Mouse (Mus musculus) heart, embryonic 15.5 days (tissue): ENCODE data around the gene Cnpy4. TPM values are rescaled to one million over a fixed set of nuclear protein-coding genes. Genes with fewer than 3 reads are reported as not detected.

Source experiments
- ATAC-seq: fragments of 200-750 bp; cut with Nextera tagmentation; replicated peaks from 2 replicates; pipeline ENCODE4 v1.8.0; 2017; ENCODE audit warnings: low read depth, moderate TSS enrichment; ENCODE audit not compliant: insufficient number of reproducible peaks, insufficient read depth, low FRiP score
- H3K27ac ChIP-seq: fragments of 300-500 bp; sonication (generic); 2 replicates; pipeline ENCODE4 v1.5.1; 2015; ENCODE audit warnings: mild to moderate bottlenecking, inconsistent platforms
- H3K27me3 ChIP-seq: fragments of 300-500 bp; sonication (generic); 2 replicates; pipeline ENCODE4 v1.6.1; 2015; ENCODE audit warnings: inconsistent platforms
- H3K36me3 ChIP-seq: fragments of 300-500 bp; sonication (generic); 2 replicates; pipeline ENCODE4 v1.6.1; 2015; ENCODE audit warnings: mild to moderate bottlenecking, inconsistent platforms
- H3K4me1 ChIP-seq: fragments of 300-500 bp; sonication (generic); replicated peaks from 2 replicates; pipeline ENCODE4 v1.6.1; 2015; ENCODE audit warnings: inconsistent platforms
- H3K4me2 ChIP-seq: fragments of 300-500 bp; sonication (generic); 2 replicates; pipeline ENCODE4 v1.6.1; 2015; ENCODE audit warnings: inconsistent platforms, mild to moderate bottlenecking, moderate library complexity
- H3K4me3 ChIP-seq: fragments of 300-500 bp; sonication (generic); 2 replicates; pipeline ENCODE4 v1.5.1; 2015; ENCODE audit warnings: mild to moderate bottlenecking, inconsistent platforms
- H3K9ac ChIP-seq: fragments of 300-500 bp; sonication (generic); 2 replicates; pipeline ENCODE4 v1.6.1; 2015; ENCODE audit warnings: mild to moderate bottlenecking, inconsistent platforms
- H3K9me3 ChIP-seq: fragments of 300-500 bp; sonication (generic); replicated peaks from 2 replicates; pipeline ENCODE4 v1.6.1; 2016; ENCODE audit warnings: inconsistent platforms
- WGBS: fragments of 180-500 bp; shearing (Covaris S2); methylation state at CpG from one replicate; pipeline ENCODE4 v1.1.7; 2015; ENCODE audit warnings: mixed read lengths; 5-methylcytosine and 5-hydroxymethylcytosine counted together
- polyA plus RNA-seq: library from polyadenylated mRNA; unstranded; fragments of >200 nt; fragmentation: Nextera tagmentation; extraction: Ambion mirVana; gene quantifications from 2 replicates; pipeline ENCODE4 v1.2.1, GENCODE M21; 2015

The Cnpy4 gene
- polyA plus RNA-seq, 1 experiment from 2014 or later: 18.8 TPM

- peaks cover 57% of the 10 kb centered on the region for H3K36me3 ChIP-seq
- ATAC-seq: peak; percentile 86
- H3K4me1 ChIP-seq: peaks cover 18% of the 10 kb centered on the region
- no peaks in the 10 kb centered on the region for H3K9me3 ChIP-seq
- H3K4me2 ChIP-seq: peak overlapping the region; percentile 88
- peak overlapping the region; percentile 65 for H3K9ac ChIP-seq
- no peaks in the 10 kb centered on the region for H3K27me3 ChIP-seq
- H3K4me3 ChIP-seq: peak overlapping the region; percentile 66
- peak overlapping the region; percentile 92 for H3K27ac ChIP-seq
- under 1% methylated on average over 47 of the region's 47 CpGs for WGBS
These were observed 16.2 kb upstream of the Cnpy4 start for GRCm38 (mm10) chr5:138170936-138171561.

- Histone ChIP-seq H3K27me3 (no peaks in the 10 kb centered on the region), H3K36me3 (peaks cover 55% of the 10 kb centered on the region), H3K4me2 (peak within 1 kb of the TSS; percentile 88), H3K9me3 (no peaks in the 10 kb centered on the region), H3K4me1 (peaks cover 18% of the 10 kb centered on the region), H3K27ac (peak within 1 kb of the TSS; percentile 92), H3K9ac (peak within 1 kb of the TSS; percentile 65), H3K4me3 (peak within 1 kb of the TSS; percentile 66)
- WGBS: under 1% methylated on average over 54 of the region's 54 CpGs
- ATAC-seq: peak; percentile 92
These were observed 15.4 kb upstream of the Cnpy4 start, which contains the start of the genes Ap4m1 and Mcm7 for GRCm38 (mm10) chr5:138171695-138172491. Gene Ap4m1, plus strand, starts transcription at chr5:138172002. Gene Mcm7, minus strand, starts transcription at chr5:138172422.

- Histone ChIP-seq H3K27me3 (no peaks in the 10 kb centered on the region), H3K4me2 (peak overlapping the region; percentile 88; the same call in 1 of the 2 replicates), H3K36me3 (peaks cover 55% of the 10 kb centered on the region), H3K4me1 (peaks cover 18% of the 10 kb centered on the region), H3K4me3 (no peak overlapping the region), H3K9me3 (no peaks in the 10 kb centered on the region), H3K27ac (no peak overlapping the region), H3K9ac (no peak overlapping the region)
- ATAC-seq: no peak
- 81% methylated on average over 3 of the region's 3 CpGs for WGBS
These were observed 14.1 kb upstream of the Cnpy4 start for GRCm38 (mm10) chr5:138173217-138173616.

- H3K4me3 ChIP-seq: peak overlapping the region; percentile 85
- H3K9ac ChIP-seq: peak overlapping the region; percentile 82
- WGBS: under 1% methylated on average over 10 of the region's 10 CpGs
- peak; percentile 80 for ATAC-seq
- no peaks in the 10 kb centered on the region for H3K27me3 ChIP-seq
- H3K27ac ChIP-seq: peak overlapping the region; percentile 79
- H3K9me3 ChIP-seq: no peaks in the 10 kb centered on the region
- H3K4me2 ChIP-seq: peak overlapping the region; percentile 78
- peaks cover 17% of the 10 kb centered on the region for H3K36me3 ChIP-seq
- peaks cover 15% of the 10 kb centered on the region for H3K4me1 ChIP-seq
These were observed 499 bp downstream of the Cnpy4 start for GRCm38 (mm10) chr5:138187661-138188306.

GRCm38 (mm10) chr5:138193771-138194727 is 6.8 kb downstream of the Cnpy4 start, which contains the start of gene Mblac1:
Gene Mblac1, plus strand, starts transcription at chr5:138194314.
- ATAC-seq: peak; percentile 81
- whole genome bisulfite sequencing: 6% methylated on average over 54 of the region's 54 CpGs
- Histone ChIP-seq H3K4me2 (peak within 1 kb of the TSS; percentile 95), H3K4me1 (peaks cover 16% of the 10 kb centered on the region), H3K4me3 (peak within 1 kb of the TSS; percentile 69), H3K9me3 (no peaks in the 10 kb centered on the region), H3K9ac (peak within 1 kb of the TSS; percentile 78), H3K27me3 (no peaks in the 10 kb centered on the region), H3K27ac (peak within 1 kb of the TSS; percentile 85), H3K36me3 (0 out of 2 replicates have a peak, but pooled peaks cover 4% of the 10 kb centered on the region)

- Histone ChIP-seq H3K27ac (peak overlapping the region; percentile 85), H3K9ac (peak overlapping the region; percentile 78), H3K4me3 (peak overlapping the region; percentile 69), H3K4me1 (peaks cover 16% of the 10 kb centered on the region), H3K4me2 (peak overlapping the region; percentile 95), H3K27me3 (no peaks in the 10 kb centered on the region), H3K9me3 (no peaks in the 10 kb centered on the region), H3K36me3 (0 out of 2 replicates have a peak, but pooled peaks cover 4% of the 10 kb centered on the region)
- WGBS: 2% methylated on average over 29 of the region's 29 CpGs
- peak; percentile 41 for ATAC-seq
These were observed 7.6 kb downstream of the Cnpy4 start for GRCm38 (mm10) chr5:138194755-138195345.

- Histone ChIP-seq H3K9me3 (no peaks in the 10 kb centered on the region), H3K9ac (peak overlapping the region; percentile 78), H3K4me1 (peaks cover 16% of the 10 kb centered on the region), H3K4me2 (peak overlapping the region; percentile 95), H3K4me3 (peak overlapping the region; percentile 69), H3K27me3 (no peaks in the 10 kb centered on the region), H3K36me3 (0 out of 2 replicates have a peak, but pooled peaks cover 4% of the 10 kb centered on the region), H3K27ac (peak overlapping the region; percentile 85)
- no peak for ATAC-seq
- 69% methylated on average over 7 of the region's 7 CpGs for WGBS
These were observed 8.2 kb downstream of the Cnpy4 start for GRCm38 (mm10) chr5:138195463-138195862.

GRCm38 (mm10) chr5:138199576-138199975 is 12.3 kb downstream of the Cnpy4 start:
- H3K4me1 ChIP-seq: peaks cover 9% of the 10 kb centered on the region
- H3K27ac ChIP-seq: no peak overlapping the region
- no peaks in the 10 kb centered on the region for H3K27me3 ChIP-seq
- H3K36me3 ChIP-seq: no peaks in the 10 kb centered on the region
- H3K4me2 ChIP-seq: no peak overlapping the region
- whole genome bisulfite sequencing: 11% methylated on average over 1 of the region's 1 CpGs
- H3K9ac ChIP-seq: no peak overlapping the region
- H3K9me3 ChIP-seq: 0 out of 2 replicates have a peak, but pooled peaks cover 4% of the 10 kb centered on the region
- no peak overlapping the region for H3K4me3 ChIP-seq
- no peak for ATAC-seq

- Histone ChIP-seq H3K9me3 (peaks cover 6% of the 10 kb centered on the region; the same call in 1 of the 2 replicates), H3K4me1 (no peaks in the 10 kb centered on the region), H3K27ac (no peak overlapping the region), H3K4me2 (no peak overlapping the region), H3K9ac (no peak overlapping the region), H3K4me3 (no peak overlapping the region), H3K36me3 (no peaks in the 10 kb centered on the region), H3K27me3 (no peaks in the 10 kb centered on the region)
- no peak for ATAC-seq
- WGBS: 83% methylated on average over 3 of the region's 3 CpGs
These were observed 14.8 kb downstream of the Cnpy4 start for GRCm38 (mm10) chr5:138202086-138202485.

- H3K27me3 ChIP-seq: no peaks in the 10 kb centered on the region
- H3K9ac ChIP-seq: no peak overlapping the region
- H3K27ac ChIP-seq: no peak overlapping the region
- no peak overlapping the region for H3K4me3 ChIP-seq
- 65% methylated on average over 1 of the region's 1 CpGs for WGBS
- ATAC-seq: no peak
- peaks cover 6% of the 10 kb centered on the region; the same call in 1 of the 2 replicates for H3K9me3 ChIP-seq
- no peaks in the 10 kb centered on the region for H3K4me1 ChIP-seq
- H3K36me3 ChIP-seq: no peaks in the 10 kb centered on the region
- no peak overlapping the region for H3K4me2 ChIP-seq
These were observed 20.0 kb downstream of the Cnpy4 start for GRCm38 (mm10) chr5:138207253-138207652.
